Mouse (Mus musculus): ENCODE data around the gene Gm19684.
"Not testable (repeated sequence)": the region's sequence is repeated elsewhere in the genome, so short reads cannot be mapped to it uniquely, and the experiment has no call there.

Gene Gm19684

DNA sequence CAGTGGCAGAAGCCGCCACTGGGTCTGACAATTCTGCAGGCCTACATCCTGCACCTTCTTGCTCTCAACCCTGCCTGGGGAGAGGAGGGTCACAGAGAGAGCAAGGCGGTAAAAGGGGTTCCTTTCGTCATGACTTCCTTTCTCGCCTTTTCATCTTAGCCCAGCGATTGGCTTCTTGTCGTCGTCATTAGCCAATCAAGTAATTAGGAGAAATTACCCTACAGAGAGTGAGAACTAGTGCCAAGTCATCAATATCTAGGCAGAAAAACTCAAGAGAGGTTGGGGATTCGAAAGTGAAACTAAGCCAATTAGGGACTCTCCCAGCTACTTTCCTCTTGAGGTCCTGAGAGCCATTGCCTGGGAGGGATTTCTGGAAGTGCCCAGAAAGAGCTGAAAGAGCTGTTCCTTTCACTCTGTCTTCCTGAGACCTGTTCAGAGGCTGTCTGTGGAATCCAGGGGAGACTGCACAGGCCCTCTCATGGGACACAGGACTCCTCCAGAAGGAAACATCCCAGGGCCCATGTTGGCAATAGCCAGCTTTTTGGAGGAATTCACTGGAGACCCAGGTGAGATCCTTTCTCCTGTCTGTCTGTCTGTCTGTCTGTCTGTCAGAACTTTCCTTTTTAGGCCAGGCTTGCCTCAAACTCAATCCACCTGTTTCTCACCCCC, at the start of gene Gm19684:
TSS of gene Gm19684 (plus strand) at position 327 of the 669 bp plus-strand sequence.
- DNase-seq = not testable (repeated sequence)

GRCm38 (mm10) chr17:36081901-36082300, 39.6 kb upstream of the Gm19684 start:
- not testable (repeated sequence) for DNase-seq

DNA sequence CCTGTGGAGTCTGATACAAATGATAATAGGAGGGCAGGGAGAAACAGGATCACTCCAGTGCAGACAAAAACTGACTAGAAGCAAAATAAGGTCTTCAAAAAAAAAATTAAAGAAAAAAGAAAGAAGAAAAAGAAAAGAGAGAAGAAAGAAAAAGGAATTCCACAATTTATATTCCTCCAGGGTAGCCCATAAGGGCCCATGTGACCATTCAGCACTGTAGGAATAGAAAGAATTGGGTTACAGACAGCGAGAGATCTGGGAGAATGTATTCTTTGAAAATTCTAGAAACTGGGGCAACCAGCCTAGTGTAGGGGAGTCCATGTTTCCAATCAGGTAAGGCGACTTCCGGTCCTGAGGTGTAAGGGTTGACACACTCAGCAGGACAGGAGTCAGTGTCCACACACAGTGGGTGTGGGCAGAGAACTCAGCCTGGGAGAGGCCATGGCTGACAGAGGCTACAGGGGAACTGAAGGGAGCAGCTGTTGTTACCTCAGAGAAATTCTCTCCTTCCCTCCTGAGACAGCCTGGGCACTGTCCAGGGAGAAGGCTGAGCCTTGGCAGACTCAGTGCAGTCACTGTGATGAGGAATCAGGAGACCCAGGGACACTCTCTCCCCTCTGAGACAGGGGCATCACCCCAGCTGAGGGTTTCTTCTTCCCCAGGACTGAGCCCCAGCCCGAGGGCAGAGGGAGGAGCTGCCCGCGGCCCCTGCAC, 38.8 kb upstream of the Gm19684 start:
- peak in 1 of 2 experiments; percentile 7 for DNase-seq

DNA sequence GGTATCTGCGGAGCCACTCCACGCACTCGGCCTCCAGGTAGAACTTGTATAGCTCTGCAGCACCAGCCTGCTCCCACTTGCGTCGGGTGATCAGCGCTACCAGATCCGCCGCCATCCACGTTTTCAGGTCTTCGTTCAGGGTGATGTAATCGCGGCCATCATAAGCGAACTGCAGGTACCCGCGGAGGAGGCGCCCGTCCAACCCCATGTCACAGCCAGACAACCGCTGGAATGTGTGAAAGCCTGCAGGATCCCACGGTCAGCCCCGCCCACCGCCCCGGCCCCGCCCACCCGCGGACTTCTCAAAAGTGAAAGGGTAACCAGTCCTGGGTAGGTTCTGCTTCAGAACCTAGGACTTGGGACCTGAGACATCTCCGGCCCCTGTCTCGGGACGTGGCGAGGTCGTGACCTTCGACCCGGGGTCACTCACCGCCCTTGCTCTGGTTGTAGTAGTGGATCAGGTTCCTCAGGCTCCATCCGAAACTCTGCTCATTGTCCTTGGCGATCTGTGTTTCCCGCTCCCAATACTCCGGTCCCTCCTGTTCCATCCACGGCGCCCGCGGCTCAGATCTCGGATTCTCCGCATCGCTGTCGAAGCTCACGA, 38.1 kb upstream of the Gm19684 start:
- peak; percentile 14 to 18 for DNase-seq

DNA sequence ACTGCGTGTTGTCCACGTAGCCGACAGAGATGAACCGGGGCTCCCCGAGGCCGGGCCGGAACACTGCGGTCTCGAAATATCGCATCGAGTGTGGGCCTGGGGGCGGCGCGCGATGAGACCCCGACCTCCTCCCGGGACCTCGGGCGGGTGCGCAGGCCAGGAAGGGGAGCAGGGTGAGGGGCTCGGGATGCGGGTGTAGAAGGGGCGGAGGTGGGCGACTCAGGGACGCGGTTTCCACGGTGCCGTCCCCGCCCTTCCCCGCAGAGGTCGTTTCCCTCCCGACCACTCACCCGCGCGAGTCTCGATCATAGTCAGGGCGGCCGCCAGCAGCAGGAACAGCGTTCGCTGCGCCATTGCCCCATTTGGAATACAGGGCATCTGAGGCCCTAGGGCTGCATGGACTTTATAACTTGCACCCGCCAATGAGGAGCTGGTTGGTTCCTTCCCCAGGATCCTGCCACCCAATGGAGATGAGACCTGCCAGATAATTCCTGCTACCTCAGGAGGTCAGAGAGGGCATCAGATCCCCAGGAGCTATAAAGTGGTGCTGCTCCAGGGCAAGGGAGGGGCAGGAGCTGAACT, 37.5 kb upstream of the Gm19684 start:
- DNase-seq = peak in 1 of 2 experiments; percentile 10

- not testable (repeated sequence) for DNase-seq
Measured at GRCm38 (mm10) chr17:36085976-36086375, 35.5 kb upstream of the Gm19684 start.

- not testable (repeated sequence) for DNase-seq
Measured at GRCm38 (mm10) chr17:36091933-36092332, 29.5 kb upstream of the Gm19684 start.

DNA sequence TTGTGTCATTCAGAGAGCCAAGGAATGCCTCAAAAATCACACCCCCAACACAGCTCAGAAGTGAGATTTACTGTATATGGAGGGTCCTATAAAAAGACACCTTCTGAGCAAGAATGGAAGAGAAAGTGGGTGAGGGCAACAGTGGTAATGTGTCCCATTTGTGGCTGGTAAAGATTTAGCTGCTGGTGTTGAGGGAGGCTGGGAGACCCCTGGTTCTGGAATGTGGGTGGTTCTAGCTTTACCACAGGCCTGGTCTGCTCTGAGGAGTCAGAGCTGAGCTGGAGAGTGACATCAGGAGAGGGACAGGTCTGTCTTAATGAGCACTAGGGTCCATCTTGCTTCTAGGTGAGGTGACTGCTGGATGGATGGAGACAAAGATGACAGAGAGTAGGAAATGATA, 29.0 kb upstream of the Gm19684 start:
- DNase-seq = not testable (repeated sequence)

GRCm38 (mm10) chr17:36093936-36094335, 27.5 kb upstream of the Gm19684 start:
- no peak for DNase-seq

GRCm38 (mm10) chr17:36099603-36100002, 21.9 kb upstream of the Gm19684 start:
- not testable (repeated sequence) for DNase-seq

GRCm38 (mm10) chr17:36102091-36102490, 19.4 kb upstream of the Gm19684 start:
- not testable (repeated sequence) for DNase-seq

DNA sequence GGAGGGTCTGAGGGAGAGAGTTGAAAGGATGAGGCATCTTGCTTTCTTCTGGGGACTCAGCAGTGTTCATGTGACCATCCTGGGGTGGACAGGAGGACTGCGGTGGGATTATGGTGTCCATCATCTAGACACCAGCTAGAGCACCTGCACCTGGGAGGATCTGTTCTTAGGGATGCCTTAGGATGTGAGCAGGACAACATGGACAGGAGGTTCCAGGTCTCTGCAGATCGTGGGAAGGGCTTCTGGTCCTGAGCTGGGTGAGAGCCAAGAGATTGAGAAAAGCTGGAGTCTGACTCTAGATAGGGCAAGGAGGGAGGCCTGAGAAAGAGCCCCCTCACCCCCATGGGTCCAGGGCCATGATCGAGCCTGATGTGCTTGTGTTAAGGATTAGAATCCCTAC, 11.3 kb upstream of the Gm19684 start:
- not testable (repeated sequence) for DNase-seq

DNA sequence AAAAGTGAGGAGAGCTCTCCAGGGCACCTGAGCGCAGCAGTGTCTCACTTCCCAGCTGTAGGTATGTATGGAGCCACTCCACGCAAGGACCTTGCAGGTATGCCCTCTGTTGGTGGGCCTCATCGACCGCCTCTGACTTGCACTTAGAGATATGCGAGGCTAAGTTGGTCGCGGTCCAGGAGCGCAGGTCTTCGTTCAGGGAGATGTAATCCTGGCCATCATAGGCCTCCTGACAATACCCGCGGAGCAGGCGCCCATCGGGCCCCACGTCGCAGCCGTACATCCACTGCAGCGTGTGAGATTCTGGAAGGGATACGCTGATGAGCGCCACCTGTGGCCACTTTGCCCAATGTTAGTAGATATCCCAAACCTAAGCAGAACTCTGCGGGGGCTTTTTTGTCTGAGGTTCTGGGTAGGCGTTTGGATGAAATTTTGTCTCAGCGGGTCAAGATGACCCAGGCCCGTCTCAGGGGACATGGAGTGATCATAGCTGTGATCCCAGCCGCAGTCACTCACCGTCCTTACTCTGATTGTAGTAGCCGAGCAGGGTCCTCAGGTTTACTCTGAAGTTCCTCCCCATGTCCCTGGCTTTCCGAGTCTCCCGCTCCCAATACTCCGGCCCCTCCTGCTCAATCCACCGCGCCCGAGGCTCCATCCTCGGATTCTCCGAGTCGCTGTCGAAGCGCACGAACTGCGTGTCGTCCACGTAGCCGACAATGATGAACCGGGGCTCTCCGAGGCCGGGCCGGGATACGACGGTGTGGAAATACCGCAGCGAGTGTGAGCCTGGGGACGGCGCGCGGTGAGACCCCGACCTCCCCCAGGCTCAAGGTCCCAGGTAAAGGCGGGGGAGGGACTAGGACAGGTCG, 10.6 kb upstream of the Gm19684 start:
- peak; percentile 15 to 27 for DNase-seq

DNA sequence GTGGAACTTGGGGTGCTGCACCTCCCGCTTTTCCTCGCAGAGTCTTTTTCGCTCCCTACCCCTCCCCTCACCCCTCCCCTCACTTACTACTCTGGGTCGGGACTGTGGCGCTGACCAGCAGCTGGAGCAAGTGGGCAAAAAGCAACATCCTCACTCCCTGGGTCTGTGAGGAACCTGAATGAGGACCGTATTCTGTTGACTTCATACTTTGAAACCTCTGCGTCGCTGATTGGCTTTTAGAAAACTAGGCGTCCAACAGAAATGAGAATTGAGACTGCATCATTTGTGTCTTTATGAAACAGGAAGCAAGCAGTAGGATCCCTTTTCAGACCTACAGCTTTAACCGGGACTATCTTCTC, 10.0 kb upstream of the Gm19684 start:
- DNase-seq = not testable (repeated sequence)

DNA sequence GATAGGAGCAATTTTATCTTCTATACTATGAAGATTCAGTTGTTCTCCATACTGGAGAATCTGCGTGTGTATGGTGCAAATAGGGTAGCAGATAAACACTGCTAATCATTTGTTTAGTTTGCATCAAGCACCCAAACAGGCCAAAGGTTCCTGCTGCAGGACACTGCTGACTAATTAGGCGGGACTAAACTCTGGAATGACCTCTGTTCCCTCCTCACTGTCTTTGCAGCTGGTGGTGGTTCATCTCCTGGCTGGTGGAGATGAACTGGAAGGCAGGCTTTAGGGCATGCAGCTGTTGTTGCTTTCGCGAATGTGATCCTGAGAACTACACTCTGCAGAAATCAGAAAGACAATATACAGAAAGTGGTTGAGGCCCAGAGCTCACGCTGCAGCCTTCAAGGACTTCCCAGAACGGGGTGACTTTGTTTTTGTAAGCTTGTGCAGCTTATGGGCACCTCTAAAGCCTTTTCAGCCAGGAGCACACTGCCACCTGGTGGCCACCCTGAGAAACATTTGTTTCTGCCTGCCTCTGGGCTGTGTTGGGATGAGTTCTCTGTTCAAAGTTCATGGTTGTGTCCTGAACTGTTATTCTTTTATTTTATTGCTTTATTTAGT, 7.4 kb upstream of the Gm19684 start:
- DNase-seq = peak; percentile 34 to 57

DNA sequence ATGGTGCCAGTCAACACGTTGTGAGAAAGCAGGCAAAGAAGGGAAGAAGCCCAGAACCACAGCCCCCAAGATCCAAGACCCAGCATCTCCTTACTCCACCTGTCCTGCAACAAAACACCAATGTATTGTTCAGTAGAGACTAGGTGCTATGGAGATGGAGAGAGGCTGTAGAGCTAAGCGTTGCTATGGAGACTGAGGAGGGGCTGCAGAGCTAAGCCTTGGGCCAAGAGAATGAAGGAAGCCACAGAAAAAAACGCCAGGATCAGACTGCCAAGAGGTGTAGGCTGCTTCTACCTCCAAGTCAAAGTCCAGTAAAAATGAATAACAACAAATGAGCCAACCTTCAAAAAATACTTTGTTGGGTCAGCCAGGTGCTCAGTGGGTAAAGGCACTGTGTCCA, 4.9 kb upstream of the Gm19684 start:
- DNase-seq = not testable (repeated sequence)

GRCm38 (mm10) chr17:36120839-36121238, 639 bp upstream of the Gm19684 start:
- DNase-seq = not testable (repeated sequence)

DNA sequence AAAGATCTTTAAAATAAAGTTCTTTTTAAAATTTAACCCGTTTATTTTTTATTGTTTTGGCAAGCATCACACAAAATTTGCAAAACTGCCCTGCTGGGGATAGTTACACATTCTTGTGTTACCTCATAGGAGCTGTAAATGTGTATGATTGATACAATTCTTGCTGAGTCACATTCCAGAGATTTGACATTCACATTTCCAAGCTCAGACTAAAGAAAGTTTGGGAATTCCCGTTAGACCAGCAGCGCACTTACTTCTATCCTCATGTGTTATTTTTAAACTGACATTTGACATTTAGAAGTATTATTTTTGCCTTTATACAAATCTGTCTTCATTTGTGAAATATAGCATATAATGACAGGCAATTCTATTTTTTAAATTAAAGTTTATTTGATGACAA, 2.6 kb downstream of the Gm19684 start:
- not testable (repeated sequence) for DNase-seq

- DNase-seq = not testable (repeated sequence)
Measured at GRCm38 (mm10) chr17:36128525-36128924, 7.0 kb downstream of the Gm19684 start.

GRCm38 (mm10) chr17:36128968-36129817, 7.7 kb downstream of the Gm19684 start, which contains the start of gene Gm7030:
Gm7030 (minus strand) TSS chr17:36129425.
- not testable (repeated sequence) for DNase-seq

Measured in cerebellum, postnatal 25 days (tissue).